8 mouse cellular contexts compared by ENCODE assay signal in genomic region chr7:110157261-110157910, GRCm38 (mm10). TPM values are rescaled to one million over a fixed set of nuclear protein-coding genes. Genes with fewer than 3 reads are reported as not detected.
DNase-seq lines count a peak whose midpoint lies in the region; ATAC-seq and TF ChIP-seq lines count a peak whose summit lies in the region.

No protein-coding gene starts in this region.

- TF ChIP-seq CTCF in cerebellum, adult 2 months (IDR thresholded peaks at IDR 0.05; ENCODE audit: borderline replicate concordance, insufficient read depth, low read depth, low read length): no peak

- WGBS in liver, embryonic 16.5 days (ENCODE audit: insufficient replicate concordance): 11% methylated on average over 7 of the region's 7 CpGs
- WGBS in cerebellum, adult 2 months: 68% methylated on average over 7 of the region's 7 CpGs

- TF ChIP-seq POLR2A in cerebellum, adult 2 months (IDR thresholded peaks at IDR 0.05; ENCODE audit: borderline replicate concordance, insufficient read depth, low read length): no peak

- H3K4me2 ChIP-seq in liver, embryonic 16.5 days (ENCODE audit: low read depth, low read length): peak overlapping the region; percentile 25

- DNase-seq in spleen, postnatal 10 days (ENCODE audit: low spot score in 2 of 2): peak; percentile 15 to 19
- DNase-seq in spleen, postnatal 4 days (ENCODE audit: low spot score in 2 of 2): no peak
- DNase-seq in heart, postnatal 25 days (ENCODE audit: low spot score): peak; percentile 15
- DNase-seq in thymus, postnatal 36 days: peak; percentile 16 to 17
- DNase-seq in urinary bladder, postnatal 25 days (ENCODE audit: low spot score): no peak
- DNase-seq in spleen, adult 12 weeks (ENCODE audit: low spot score): no peak
- DNase-seq in cerebellum, adult 2 months: no peak

- no peaks in the 10 kb centered on the region for H3K36me3 ChIP-seq in liver, embryonic 16.5 days (ENCODE audit: control insufficient read depth, insufficient read depth)

- H3K27ac ChIP-seq in liver, embryonic 16.5 days (ENCODE audit: low read length): no peak overlapping the region
- H3K27ac ChIP-seq in cerebellum, adult 2 months (ENCODE audit: insufficient read depth, low read length): no peak overlapping the region

- no peaks in the 10 kb centered on the region for H3K9me3 ChIP-seq in liver, embryonic 16.5 days (replicated peaks; ENCODE audit: control insufficient read depth, low read length)

- peaks cover 11% of the 10 kb centered on the region for H3K4me1 ChIP-seq in liver, embryonic 16.5 days (ENCODE audit: control insufficient read depth, low read depth, low read length)
- H3K4me1 ChIP-seq in cerebellum, adult 2 months (ENCODE audit: control insufficient read depth, insufficient read depth, low read length): no peaks in the 10 kb centered on the region

- H3K9ac ChIP-seq in liver, embryonic 16.5 days (ENCODE audit: low read depth, low read length): no peak overlapping the region

- H3K4me3 ChIP-seq in liver, embryonic 16.5 days (ENCODE audit: low read depth, low read length): no peak overlapping the region
- no peak overlapping the region for H3K4me3 ChIP-seq in cerebellum, adult 2 months (replicated peaks; ENCODE audit: insufficient read depth, low read depth, low read length)

- intact Hi-C loops in heart, postnatal 25 days (cut with DNase I): no loop called here

- ATAC-seq in liver, embryonic 16.5 days (ENCODE audit: low read depth): peak; percentile 41; the same call in 1 of the 2 replicates

- no peaks in the 10 kb centered on the region for H3K27me3 ChIP-seq in liver, embryonic 16.5 days (ENCODE audit: control insufficient read depth, insufficient read depth, low read depth, low read length)
- H3K27me3 ChIP-seq in cerebellum, adult 2 months (ENCODE audit: control insufficient read depth, insufficient read depth, low read length): no peaks in the 10 kb centered on the region

RNA-seq across cellular contexts. Expression of gene Wee1, which starts 35.5 kb away (rescaled TPM):
- total RNA-seq in heart, postnatal 25 days (2021): 10 to 100 TPM in 1 of 2 experiments, 1 to 10 TPM in 1; 6.4 to 11.0 TPM
- polyA plus RNA-seq in liver, embryonic 16.5 days (2015; fragmentation: Nextera tagmentation; extraction: Ambion mirVana): 6.5 and 6.6 TPM in 2 replicates
- 15.9 and 16.9 TPM in 2 replicates for polyA plus RNA-seq in cerebellum, adult 2 months (2012; rRNA removed)

Comparison
In these comparisons a context has a peak if more than half of its experiments do, and no peak if none do; other contexts are left out.
1. DNase-seq: peak in spleen, postnatal 10 days (2 of 2), heart, postnatal 25 days (single experiment) and thymus, postnatal 36 days (2 of 2); none in spleen, postnatal 4 days (0 of 2), urinary bladder, postnatal 25 days (single experiment), spleen, adult 12 weeks (single experiment) and cerebellum, adult 2 months (0 of 2).